Mouse (Mus musculus) erythroblast, embryonic 14.5 days (primary cell): ENCODE results near the gene Efhd2.

Experiments
- GATA1 ChIP-seq: IDR thresholded peaks from 2 replicates; pipeline ENCODE4 v1.6.1; 2012; ENCODE audit warnings: low read length, inconsistent platforms, mixed read lengths
- TAL1 ChIP-seq: IDR thresholded peaks from 3 replicates; pipeline ENCODE4 v1.6.1; 2012; ENCODE audit warnings: low read length, inconsistent platforms, mixed read lengths

GRCm38 (mm10) chr4:141809850-141810464, 64.8 kb downstream of the Efhd2 start:
- TF ChIP-seq GATA1 (no peak), TAL1 (no peak)
